Mouse (Mus musculus) MEL (cell line): Measurements from ENCODE around the gene Plcg1. TPM values are rescaled to one million over a fixed set of nuclear protein-coding genes. Genes with fewer than 3 reads are reported as not detected.

Source experiments
- DNase-seq: peaks from one replicate; pipeline ENCODE4 v3.0.0; 2011; ENCODE audit warnings: low read depth, low spot score
- H3K27ac ChIP-seq: 2 replicates; pipeline ENCODE4 v1.5.1; 2012; ENCODE audit warnings: low read depth, mild to moderate bottlenecking, control low read depth, low read length, moderate library complexity; ENCODE audit not compliant: control insufficient read depth
- H3K27me3 ChIP-seq, 2 experiments: fragments of 150-350 bp in 1 of 2; sonication (generic) in 1 of 2; 2 replicates each; pipeline ENCODE4 v1.6.1; 2012; ENCODE audit warnings: low read length in 2 of 2, mild to moderate bottlenecking in 2 of 2, improper control_type of control experiment in 1 of 2, moderate library complexity in 1 of 2; ENCODE audit not compliant: insufficient read depth in 2 of 2, control insufficient read depth in 1 of 2
- H3K36me3 ChIP-seq, 2 experiments: 2 replicates each; pipeline ENCODE4 v1.6.1; 2012 to 2014; ENCODE audit warnings: low read length in 2 of 2, improper control_type of control experiment in 1 of 2, inconsistent platforms in 1 of 2, mild to moderate bottlenecking in 1 of 2; ENCODE audit not compliant: insufficient read depth in 2 of 2, control insufficient read depth in 1 of 2
- H3K4me1 ChIP-seq, 2 experiments: fragments of 150-350 bp in 1 of 2; sonication (generic) in 1 of 2; 2 replicates each; pipeline ENCODE4 v1.6.1; 2012; ENCODE audit warnings: low read length in 2 of 2, improper control_type of control experiment in 1 of 2, mild to moderate bottlenecking in 1 of 2; ENCODE audit not compliant: insufficient read depth in 2 of 2, control insufficient read depth in 1 of 2
- H3K4me3 ChIP-seq, 2 experiments: fragments of 150-350 bp in 1 of 2; sonication (generic) in 1 of 2; 2 replicates each; pipeline ENCODE4 v1.5.1; 2012; ENCODE audit warnings: low read depth in 2 of 2, low read length in 2 of 2, mild to moderate bottlenecking in 2 of 2, moderate library complexity in 2 of 2, control low read depth in 1 of 2, improper control_type of control experiment in 1 of 2; ENCODE audit not compliant: control insufficient read depth in 1 of 2, insufficient read depth in 1 of 2
- H3K79me2 ChIP-seq: 2 replicates; pipeline ENCODE4 v1.6.1; 2012; ENCODE audit warnings: mild to moderate bottlenecking, low read length, moderate library complexity; ENCODE audit not compliant: control insufficient read depth, poor library complexity, insufficient read depth
- H3K9ac ChIP-seq: 2 replicates; pipeline ENCODE4 v1.6.1; 2012; ENCODE audit warnings: low read depth, mild to moderate bottlenecking, control low read depth, low read length, moderate library complexity; ENCODE audit not compliant: control insufficient read depth, poor library complexity, severe bottlenecking
- H3K9me3 ChIP-seq: fragments of 150-350 bp; sonication (generic); replicated peaks from 2 replicates; pipeline ENCODE4 v1.6.1; 2012; ENCODE audit warnings: mild to moderate bottlenecking, low read length, improper control_type of control experiment, moderate library complexity; ENCODE audit not compliant: insufficient read depth
- CTCF ChIP-seq, 3 experiments: IDR thresholded peaks in 2 of 3; conservative IDR thresholded peaks in 1 of 3; 2 replicates each; pipeline ENCODE4 v1.5.1; 2011 to 2012; ENCODE audit warnings: low read length in 3 of 3, low read depth in 2 of 3, mild to moderate bottlenecking in 2 of 3, improper control_type of control experiment in 1 of 3, inconsistent platforms in 1 of 3, mixed read lengths in 1 of 3, moderate library complexity in 1 of 3; ENCODE audit not compliant: control insufficient read depth in 1 of 3, insufficient read depth in 1 of 3, poor library complexity in 1 of 3, severe bottlenecking in 1 of 3
- GABPA ChIP-seq: IDR thresholded peaks from 2 replicates; pipeline ENCODE4 v1.6.1; 2012; ENCODE audit warnings: low read depth, mild to moderate bottlenecking, inconsistent platforms, low read length, improper control_type of control experiment, moderate library complexity
- JUND ChIP-seq: IDR thresholded peaks from 2 replicates; pipeline ENCODE4 v1.6.1; 2011; ENCODE audit warnings: low read depth, mild to moderate bottlenecking, improper control_type of control experiment, low read length
- KAT2A ChIP-seq: conservative IDR thresholded peaks from 2 replicates; pipeline ENCODE4 v1.6.1; 2012; ENCODE audit warnings: low read depth, low read length, improper control_type of control experiment, inconsistent platforms
- MAFK ChIP-seq: IDR thresholded peaks from 2 replicates; pipeline ENCODE4 v1.6.1; 2011; ENCODE audit warnings: low read depth, mild to moderate bottlenecking, low read length, improper control_type of control experiment, borderline replicate concordance
- MAX ChIP-seq: IDR thresholded peaks from 2 replicates; pipeline ENCODE4 v1.6.1; 2011; ENCODE audit warnings: low read length, improper control_type of control experiment
- MAZ ChIP-seq: IDR thresholded peaks from 2 replicates; pipeline ENCODE4 v1.6.1; 2012; ENCODE audit warnings: low read depth, mild to moderate bottlenecking, inconsistent platforms, low read length, improper control_type of control experiment
- MEF2A ChIP-seq: IDR thresholded peaks from 2 replicates; pipeline ENCODE4 v1.6.1; 2014; ENCODE audit warnings: low read depth, mild to moderate bottlenecking, inconsistent platforms, low read length, improper control_type of control experiment; ENCODE audit not compliant: poor library complexity, insufficient replicate concordance, severe bottlenecking; ENCODE audit errors: extremely low read depth
- MXI1 ChIP-seq: IDR thresholded peaks from 2 replicates; pipeline ENCODE4 v1.6.1; 2011; ENCODE audit warnings: mild to moderate bottlenecking, low read depth, low read length, improper control_type of control experiment
- MYB ChIP-seq: IDR thresholded peaks from 2 replicates; pipeline ENCODE4 v1.6.1; 2011; ENCODE audit warnings: mild to moderate bottlenecking, low read depth, low read length, improper control_type of control experiment
- NRF1 ChIP-seq: IDR thresholded peaks from 2 replicates; pipeline ENCODE4 v1.6.1; 2014; ENCODE audit warnings: low read depth, mild to moderate bottlenecking, inconsistent platforms, low read length, improper control_type of control experiment, moderate library complexity; ENCODE audit not compliant: poor library complexity, insufficient read depth, severe bottlenecking
- POLR2AphosphoS2 ChIP-seq: IDR thresholded peaks from 2 replicates; pipeline ENCODE4 v1.6.1; 2011; ENCODE audit warnings: low read length, improper control_type of control experiment
- POLR2AphosphoS5 ChIP-seq: IDR thresholded peaks from 2 replicates; pipeline ENCODE4 v1.6.1; 2012; ENCODE audit warnings: low read depth, borderline replicate concordance, mild to moderate bottlenecking, inconsistent platforms, low read length, moderate library complexity, mixed read lengths
- SIN3A ChIP-seq: IDR thresholded peaks from 2 replicates; pipeline ENCODE4 v1.6.1; 2012; ENCODE audit warnings: low read length, improper control_type of control experiment, inconsistent platforms
- TAL1 ChIP-seq: IDR thresholded peaks from 2 replicates; pipeline ENCODE4 v1.6.1; 2012; ENCODE audit warnings: mild to moderate bottlenecking, inconsistent platforms, low read length, moderate library complexity, mixed read lengths
- TBP ChIP-seq: IDR thresholded peaks from 2 replicates; pipeline ENCODE4 v1.8.0; 2011; ENCODE audit warnings: low read depth, low read length, improper control_type of control experiment
- USF1 ChIP-seq: IDR thresholded peaks from 2 replicates; pipeline ENCODE4 v1.6.1; 2014; ENCODE audit warnings: low read depth, mild to moderate bottlenecking, inconsistent platforms, low read length, improper control_type of control experiment, moderate library complexity
- USF2 ChIP-seq, 2 experiments: IDR thresholded peaks; 2 replicates each; pipeline ENCODE4 v1.6.1; 2011 to 2012; ENCODE audit warnings: improper control_type of control experiment in 2 of 2, low read length in 2 of 2, borderline replicate concordance in 1 of 2, inconsistent platforms in 1 of 2, low read depth in 1 of 2, mild to moderate bottlenecking in 1 of 2; ENCODE audit not compliant: insufficient read depth in 1 of 2
- ZC3H11A ChIP-seq: IDR thresholded peaks from 2 replicates; pipeline ENCODE4 v1.6.1; 2012; ENCODE audit warnings: low read depth, mild to moderate bottlenecking, inconsistent platforms, low read length, improper control_type of control experiment
- polyA plus RNA-seq, 2 experiments: library from polyadenylated mRNA; stranded (reverse) in 1 of 2; unstranded in 1 of 2; fragments of >175 nt in 1 of 2; fragments of >200 nt in 1 of 2; gene quantifications; 2 replicates each; pipeline versions ENCODE4 v1.2.1 to v1.2.4; 2012; ENCODE audit warnings: low replicate concordance in 2 of 2, low read depth in 1 of 2; ENCODE audit not compliant: insufficient read length in 2 of 2, insufficient read depth in 1 of 2, missing spikeins in 1 of 2
- total RNA-seq: library from RNA; depleted of rRNA; stranded (reverse); fragments of 300-350 nt; gene quantifications from 2 replicates; pipeline ENCODE4 v1.2.3, GENCODE M21; 2012

The Plcg1 gene
- total and polyA plus RNA-seq, 3 experiments: 15.4 to 27.5 TPM; not detected in 1

DNA sequence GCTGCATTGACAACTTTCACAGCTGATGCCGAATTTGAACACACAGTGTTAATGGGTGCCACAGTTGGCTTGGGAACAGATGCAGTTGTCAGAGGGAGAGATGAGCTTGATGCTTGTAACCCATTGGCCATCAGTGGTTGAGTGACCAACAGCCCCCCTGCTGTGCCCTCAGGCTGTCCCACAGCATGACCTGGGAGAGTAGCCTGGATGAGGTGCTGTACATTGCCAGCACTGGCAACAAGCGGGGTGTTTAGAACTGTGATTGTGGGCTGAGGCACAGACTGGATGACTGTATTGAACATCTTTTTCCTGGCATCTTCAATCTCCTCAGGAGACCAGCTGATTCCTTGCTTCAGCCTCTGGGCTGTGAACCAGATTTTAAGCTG, 49.7 kb downstream of the Plcg1 start:
- Histone ChIP-seq H3K36me3 (no peaks in the 10 kb centered on the region), H3K4me3 (no peak overlapping the region), H3K9me3 (no peaks in the 10 kb centered on the region), H3K9ac (no peak overlapping the region), H3K27me3 (no peaks in the 10 kb centered on the region), H3K4me1 (no peaks in the 10 kb centered on the region), H3K79me2 (no peaks in the 10 kb centered on the region), H3K27ac (no peak overlapping the region)
- TF ChIP-seq NRF1 (no peak), MEF2A (no peak), ZC3H11A (no peak), POLR2AphosphoS2 (no peak), MXI1 (no peak), POLR2AphosphoS5 (no peak)
- no peak for DNase-seq

DNA sequence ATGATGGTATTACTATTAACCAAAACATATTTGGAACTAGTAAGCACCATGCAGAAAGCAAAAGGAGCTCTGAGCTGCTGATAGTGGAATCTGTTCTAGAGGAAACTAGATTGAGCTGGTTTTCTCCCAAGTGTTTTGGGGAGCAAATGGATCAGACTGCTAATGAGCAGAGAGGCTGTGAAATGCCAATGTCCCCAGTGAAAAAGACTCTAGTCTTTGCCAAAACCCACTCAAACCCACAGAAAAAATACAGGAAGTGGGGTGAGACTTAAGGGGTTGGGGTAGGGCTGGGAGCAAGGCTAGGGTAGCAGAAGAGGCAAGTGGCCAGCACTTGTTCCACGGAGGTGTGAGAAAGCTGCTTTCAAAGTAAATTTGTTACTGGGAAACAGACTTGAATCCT, 55.2 kb downstream of the Plcg1 start:
- Histone ChIP-seq H3K4me1 (peaks cover 4 to 6% of the 10 kb centered on the region in 2 experiments; a peak in 2 of 4 replicates), H3K27me3 (no peaks in the 10 kb centered on the region), H3K36me3 (0 out of 4 replicates have a peak, but pooled peaks cover 0 to 2% of the 10 kb centered on the region in 2 experiments), H3K27ac (no peak overlapping the region), H3K4me3 (no peak overlapping the region), H3K9ac (no peak overlapping the region), H3K79me2 (no peaks in the 10 kb centered on the region), H3K9me3 (no peaks in the 10 kb centered on the region)
- TF ChIP-seq KAT2A (no peak), MYB (no peak), TBP (no peak), USF2 (IDR thresholded peaks at IDR 0.05; ENCODE audit: borderline replicate concordance in 1 of 2, insufficient read depth in 1 of 2, low read depth in 1 of 2, low read length in 2 of 2) (no peak), USF1 (no peak), CTCF (IDR thresholded peaks at IDR 0.05 in 2 of 3, conservative IDR thresholded peaks at IDR 0.05 in 1 of 3; ENCODE audit: control insufficient read depth in 1 of 3, insufficient read depth in 1 of 3, low read depth in 2 of 3, low read length in 3 of 3, poor library complexity in 1 of 3, severe bottlenecking in 1 of 3) (no peak), MAZ (no peak), MAFK (no peak), SIN3A (no peak), MAX (no peak), POLR2AphosphoS5 (no peak), GABPA (no peak), TAL1 (no peak), JUND (no peak)
- no peak for DNase-seq
